Mouse (Mus musculus) hindbrain, embryonic 11.5 days (tissue): ENCODE results near the gene Prr13. TPM values are rescaled to one million over a fixed set of nuclear protein-coding genes. Genes with fewer than 3 reads are reported as not detected.

Experiments
- ATAC-seq: fragments of 200-750 bp; cut with Nextera tagmentation; 2 replicates; pipeline ENCODE4 v1.8.0; 2017; ENCODE audit warnings: mild to moderate bottlenecking, moderate TSS enrichment, moderate library complexity; ENCODE audit not compliant: low FRiP score
- DNase-seq: peaks from one replicate; pipeline ENCODE4 v3.0.0-alpha.2; 2015; ENCODE audit warnings: low spot score
- H3K27ac ChIP-seq: fragments of 300-500 bp; sonication (generic); 2 replicates; pipeline ENCODE4 v1.5.1; 2014; ENCODE audit warnings: mild to moderate bottlenecking, low read depth, low read length
- H3K27me3 ChIP-seq: fragments of 300-500 bp; sonication (generic); 2 replicates; pipeline ENCODE4 v1.6.1; 2014; ENCODE audit warnings: mild to moderate bottlenecking, low read length, moderate library complexity, mixed read lengths; ENCODE audit not compliant: control insufficient read depth, insufficient read depth
- H3K36me3 ChIP-seq: fragments of 300-500 bp; sonication (generic); 2 replicates; pipeline ENCODE4 v1.6.1; 2014; ENCODE audit warnings: mild to moderate bottlenecking, low read length, moderate library complexity, mixed read lengths; ENCODE audit not compliant: control insufficient read depth, insufficient read depth
- H3K4me1 ChIP-seq: fragments of 300-500 bp; sonication (generic); replicated peaks from 2 replicates; pipeline ENCODE4 v1.6.1; 2014; ENCODE audit warnings: low read length, mixed read lengths; ENCODE audit not compliant: control insufficient read depth, insufficient read depth
- H3K4me2 ChIP-seq: fragments of 300-500 bp; sonication (generic); replicated peaks from 2 replicates; pipeline ENCODE4 v1.6.1; 2014; ENCODE audit warnings: mild to moderate bottlenecking, low read depth, low read length
- H3K4me3 ChIP-seq: fragments of 300-500 bp; sonication (generic); 2 replicates; pipeline ENCODE4 v1.5.1; 2014; ENCODE audit warnings: low read depth, low read length
- H3K9ac ChIP-seq: fragments of 300-500 bp; sonication (generic); 2 replicates; pipeline ENCODE4 v1.6.1; 2014; ENCODE audit warnings: low read depth, low read length
- H3K9me3 ChIP-seq: fragments of 300-500 bp; sonication (generic); 2 replicates; pipeline ENCODE4 v1.6.1; 2016; ENCODE audit warnings: low read length; ENCODE audit not compliant: control insufficient read depth
- WGBS: fragments of 180-500 bp; shearing (Covaris S2); extraction: QIAGEN DNeasy Blood & Tissue Kit; methylation state at CpG from one replicate; pipeline ENCODE4 v1.1.7; 2014; 5-methylcytosine and 5-hydroxymethylcytosine counted together
- polyA plus RNA-seq: library from polyadenylated mRNA; unstranded; fragments of >200 nt; fragmentation: Nextera tagmentation; extraction: Ambion mirVana; gene quantifications from 2 replicates; pipeline ENCODE4 v1.2.1, GENCODE M21; 2014

Prr13 gene
- polyA plus RNA-seq, 1 experiment from 2014 or later: 118 TPM

DNA sequence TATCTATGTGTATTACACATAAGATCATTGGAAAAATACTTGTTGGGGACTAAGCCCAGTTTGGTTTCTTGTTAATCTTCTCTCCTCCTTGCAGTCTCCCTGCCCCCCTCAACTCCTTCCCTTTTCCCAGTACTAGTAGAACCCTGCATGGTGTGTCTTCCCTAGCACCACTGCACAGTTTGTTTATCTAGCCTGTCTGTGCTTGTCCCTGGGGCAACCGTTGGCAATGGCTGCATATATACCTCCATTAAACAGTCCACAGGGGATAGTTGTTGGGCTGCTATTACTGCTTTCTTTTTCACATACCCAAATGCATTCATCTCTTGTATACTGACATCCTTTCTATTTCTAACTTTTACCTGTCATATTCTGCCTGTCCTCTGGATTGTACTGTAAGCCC is 28.8 kb downstream of the Prr13 start:
- no peak for ATAC-seq
- DNase-seq: no peak
- H3K9me3 ChIP-seq: no peaks in the 10 kb centered on the region
- no peak overlapping the region for H3K4me3 ChIP-seq
- 70% methylated on average over 1 of the region's 1 CpGs for WGBS
- H3K27me3 ChIP-seq: no peaks in the 10 kb centered on the region
- H3K9ac ChIP-seq: no peak overlapping the region
- H3K27ac ChIP-seq: no peak overlapping the region
- no peaks in the 10 kb centered on the region for H3K4me1 ChIP-seq
- H3K36me3 ChIP-seq: peaks cover 31% of the 10 kb centered on the region
- H3K4me2 ChIP-seq: no peak overlapping the region

DNA sequence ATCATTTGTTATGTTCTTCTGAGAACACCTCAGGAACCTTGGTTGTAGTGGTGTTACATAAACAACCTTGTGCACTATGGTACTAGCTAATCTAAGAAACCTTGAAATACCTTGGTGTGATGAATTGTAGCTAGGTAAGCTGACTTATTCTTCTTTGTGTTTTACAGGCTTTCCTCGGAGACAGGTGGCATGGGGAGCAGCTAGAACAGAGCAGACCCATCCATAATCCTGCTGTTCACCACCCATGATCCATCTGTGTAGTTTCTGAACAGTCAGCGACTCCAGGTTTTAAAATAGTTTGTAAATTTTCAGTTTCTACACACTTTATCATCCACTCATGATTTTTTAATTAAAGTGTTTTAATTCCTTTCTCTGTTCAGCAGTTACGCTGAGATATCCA is 39.5 kb downstream of the Prr13 start:
- 92% methylated on average over 3 of the region's 3 CpGs for whole genome bisulfite sequencing
- Histone ChIP-seq H3K4me2 (no peak overlapping the region), H3K27me3 (no peaks in the 10 kb centered on the region), H3K36me3 (peaks cover 25% of the 10 kb centered on the region), H3K4me3 (no peak overlapping the region), H3K9ac (no peak overlapping the region), H3K4me1 (no peaks in the 10 kb centered on the region), H3K27ac (no peak overlapping the region), H3K9me3 (no peaks in the 10 kb centered on the region)
- ATAC-seq: no peak
- DNase-seq: no peak

DNA sequence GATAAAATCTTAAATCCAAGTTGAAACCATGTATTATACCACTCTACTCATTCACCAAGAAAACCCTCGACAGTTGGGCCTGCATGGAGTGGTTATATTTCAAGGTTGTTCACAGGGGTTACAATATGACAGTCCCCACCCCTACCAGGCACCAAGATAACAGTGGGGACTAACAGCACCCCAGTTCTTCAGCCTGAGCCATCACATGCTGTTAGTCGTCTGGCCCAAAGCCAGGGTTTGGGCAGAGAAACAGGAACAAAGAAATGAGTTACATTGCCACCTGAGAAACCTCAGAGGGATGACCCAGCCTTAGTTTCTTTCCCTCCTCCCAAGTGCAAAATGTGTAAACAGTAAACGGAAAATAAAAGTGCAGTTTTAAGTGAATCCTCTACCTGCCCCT is 40.5 kb downstream of the Prr13 start:
- Histone ChIP-seq H3K4me1 (no peaks in the 10 kb centered on the region), H3K27ac (no peak overlapping the region), H3K9me3 (no peaks in the 10 kb centered on the region), H3K27me3 (no peaks in the 10 kb centered on the region), H3K4me2 (no peak overlapping the region), H3K36me3 (peaks cover 31% of the 10 kb centered on the region), H3K4me3 (no peak overlapping the region), H3K9ac (no peak overlapping the region)
- ATAC-seq: no peak
- WGBS: 84% methylated on average over 3 of the region's 3 CpGs
- no peak for DNase-seq

DNA sequence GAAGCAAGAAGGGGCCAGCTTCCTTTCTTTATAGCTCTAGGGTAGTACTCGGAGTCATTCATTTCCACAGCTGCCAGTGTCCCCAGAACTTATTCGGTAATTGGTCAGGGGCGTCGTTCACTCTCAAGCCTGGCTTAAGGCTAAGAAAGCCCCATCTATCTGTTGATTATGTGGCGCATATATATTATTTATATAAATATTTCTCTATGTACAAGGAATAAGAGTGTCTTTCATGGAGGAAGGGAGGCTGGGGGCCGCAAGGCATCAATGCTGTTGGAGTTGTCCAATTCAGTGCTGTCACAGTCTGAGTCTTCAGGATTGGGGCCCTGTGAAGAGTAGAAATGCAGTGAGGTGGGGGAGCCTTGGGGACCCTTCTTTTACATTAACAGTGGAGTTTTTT is 41.0 kb downstream of the Prr13 start:
- WGBS: 90% methylated on average over 6 of the region's 6 CpGs
- peaks cover 30% of the 10 kb centered on the region for H3K36me3 ChIP-seq
- no peaks in the 10 kb centered on the region for H3K4me1 ChIP-seq
- H3K9me3 ChIP-seq: no peaks in the 10 kb centered on the region
- no peak overlapping the region for H3K9ac ChIP-seq
- no peaks in the 10 kb centered on the region for H3K27me3 ChIP-seq
- H3K4me2 ChIP-seq: no peak overlapping the region
- no peak overlapping the region for H3K27ac ChIP-seq
- no peak for ATAC-seq
- no peak overlapping the region for H3K4me3 ChIP-seq
- DNase-seq: no peak

DNA sequence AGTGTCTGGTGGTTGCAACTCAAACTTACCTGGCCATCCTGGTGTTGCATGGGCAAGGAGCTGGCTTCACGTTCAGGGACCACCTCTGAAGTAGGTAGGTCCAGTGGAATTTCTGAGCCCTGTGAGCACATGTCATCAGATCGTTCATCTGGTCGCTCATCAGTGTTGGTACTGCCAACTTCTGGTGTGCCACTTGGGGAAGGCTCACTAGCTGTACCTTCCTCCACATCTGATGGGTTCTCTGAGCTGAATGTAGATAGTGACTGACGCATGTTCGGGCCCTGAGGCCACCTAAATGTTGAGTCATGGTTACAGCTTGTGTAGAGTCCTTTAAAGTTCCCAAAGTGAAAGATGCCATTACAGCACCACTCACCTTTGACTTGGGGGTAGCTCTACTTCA is 41.7 kb downstream of the Prr13 start:
- H3K27ac ChIP-seq: no peak overlapping the region
- H3K36me3 ChIP-seq: peaks cover 30% of the 10 kb centered on the region
- 95% methylated on average over 5 of the region's 5 CpGs for WGBS
- H3K27me3 ChIP-seq: no peaks in the 10 kb centered on the region
- ATAC-seq (no peak), DNase-seq (no peak)
- no peaks in the 10 kb centered on the region for H3K9me3 ChIP-seq
- H3K4me1 ChIP-seq: no peaks in the 10 kb centered on the region
- H3K4me2 ChIP-seq: no peak overlapping the region
- H3K4me3 ChIP-seq: no peak overlapping the region
- no peak overlapping the region for H3K9ac ChIP-seq

DNA sequence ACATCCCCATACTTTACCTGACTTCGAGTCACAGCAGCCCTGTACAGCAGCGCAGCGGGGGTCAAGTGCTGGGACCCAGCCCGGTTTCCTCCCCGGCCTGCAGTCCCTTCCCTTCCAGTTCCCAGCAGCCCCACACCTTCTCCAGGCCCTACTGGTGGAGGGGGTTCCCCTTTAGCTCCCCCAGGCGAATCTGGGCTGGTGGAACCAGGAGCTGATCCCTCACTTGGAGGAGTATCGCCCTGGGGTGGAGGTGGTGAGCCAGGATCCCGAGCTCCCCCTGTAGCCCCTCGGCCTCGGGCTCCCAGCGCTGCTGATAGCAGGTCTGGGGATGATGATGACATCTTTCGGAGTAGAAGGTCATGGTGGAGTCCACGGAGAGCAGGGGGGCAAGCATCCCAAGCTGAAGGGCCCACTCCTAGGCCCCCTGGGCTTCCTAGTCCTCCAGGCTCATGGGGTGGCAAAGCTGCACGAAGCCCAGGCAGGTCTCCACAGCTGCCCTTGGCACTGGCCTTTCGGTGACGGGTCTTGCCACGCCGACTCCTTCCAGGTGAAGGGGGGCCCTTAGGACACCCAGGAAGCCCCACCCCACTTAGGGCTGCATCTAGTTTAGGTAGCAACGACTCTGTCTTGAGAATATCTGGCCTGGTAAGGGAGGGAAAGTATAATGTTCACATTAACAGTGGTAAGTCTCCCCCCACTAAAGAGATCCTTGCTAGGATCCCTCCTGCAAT is 42.4 kb downstream of the Prr13 start:
- Histone ChIP-seq H3K36me3 (peaks cover 30% of the 10 kb centered on the region), H3K9me3 (no peaks in the 10 kb centered on the region), H3K4me3 (no peak overlapping the region), H3K27me3 (no peaks in the 10 kb centered on the region), H3K27ac (no peak overlapping the region), H3K4me1 (no peaks in the 10 kb centered on the region), H3K4me2 (no peak overlapping the region), H3K9ac (no peak overlapping the region)
- DNase-seq: no peak
- WGBS: 91% methylated on average over 19 of the region's 19 CpGs
- no peak for ATAC-seq

DNA sequence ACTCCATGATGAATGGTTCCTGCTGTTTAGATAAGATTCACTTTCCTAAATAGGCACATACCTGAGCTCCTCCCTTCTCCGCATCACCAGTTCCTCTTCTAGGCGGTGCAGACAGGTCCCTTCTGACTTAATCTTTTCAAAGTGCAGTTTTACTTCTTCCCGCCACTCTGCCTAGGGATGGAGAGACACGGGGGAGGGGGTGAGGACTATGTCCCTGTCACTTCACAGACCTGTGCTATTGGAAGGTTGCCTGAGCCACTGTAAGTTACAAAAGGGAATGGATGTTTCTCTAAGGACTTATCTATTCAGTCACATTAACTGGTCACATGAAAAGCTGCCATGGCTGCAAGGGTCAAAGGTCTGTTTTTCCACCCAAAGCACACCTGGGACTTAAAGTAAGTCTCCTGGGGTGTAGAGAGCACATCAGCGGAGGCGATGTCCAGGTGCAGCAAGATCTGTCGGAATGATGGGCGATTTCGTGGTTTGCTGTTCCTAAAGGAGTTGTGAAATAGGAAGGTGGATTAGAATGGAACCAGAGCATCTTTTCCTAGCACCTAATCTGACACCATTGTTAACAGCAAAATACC is 43.5 kb downstream of the Prr13 start:
- H3K4me1 ChIP-seq: no peaks in the 10 kb centered on the region
- no peak overlapping the region for H3K4me2 ChIP-seq
- H3K9me3 ChIP-seq: no peaks in the 10 kb centered on the region
- H3K27ac ChIP-seq: no peak overlapping the region
- 80% methylated on average over 9 of the region's 9 CpGs for WGBS
- H3K4me3 ChIP-seq: no peak overlapping the region
- no peaks in the 10 kb centered on the region for H3K27me3 ChIP-seq
- no peak overlapping the region for H3K9ac ChIP-seq
- peaks cover 28% of the 10 kb centered on the region for H3K36me3 ChIP-seq
- ATAC-seq (no peak), DNase-seq (no peak)

DNA sequence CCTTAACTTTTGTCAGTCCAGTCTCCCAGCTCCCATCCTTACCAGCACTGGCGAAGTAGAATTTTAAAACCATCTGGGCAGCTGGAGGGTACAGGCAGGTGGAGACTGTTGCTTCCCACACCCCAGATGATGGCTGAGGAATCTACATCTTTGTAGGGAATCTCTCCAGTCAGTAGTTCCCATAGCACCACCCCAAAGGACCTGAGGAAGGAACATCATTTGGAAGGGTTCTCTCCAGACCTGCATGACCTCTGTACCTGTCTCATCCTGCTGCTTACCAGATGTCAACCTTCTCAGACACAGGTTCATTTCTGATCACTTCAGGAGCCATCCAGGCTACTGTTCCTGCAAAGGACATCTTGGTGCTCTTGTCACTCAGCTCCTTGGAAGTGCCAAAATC is 44.6 kb downstream of the Prr13 start, which contains the start of gene Gm10337:
TSS of gene Gm10337 (plus strand) at position 276 of the 400 bp plus-strand sequence.
- no peak for DNase-seq
- no peak for ATAC-seq
- Histone ChIP-seq H3K4me2 (no peak within 1 kb of the TSS), H3K36me3 (peaks cover 28% of the 10 kb centered on the region), H3K9ac (no peak within 1 kb of the TSS), H3K4me3 (no peak within 1 kb of the TSS), H3K9me3 (no peaks in the 10 kb centered on the region), H3K27ac (no peak within 1 kb of the TSS), H3K4me1 (no peaks in the 10 kb centered on the region), H3K27me3 (no peaks in the 10 kb centered on the region)
- WGBS: 89% methylated on average over 1 of the region's 1 CpGs
